Mouse (Mus musculus) cerebellum, postnatal 25 days (tissue): Measurements from ENCODE around the gene Gm10112.
A peak's percentile ranks its signal among the peaks of the same experiment; 100 is the strongest.

ENCODE experiments used
- DNase-seq, 2 experiments: peaks; one replicate each; pipeline ENCODE4 v3.0.0; 2021; ENCODE audit warnings: mixed read lengths in 2 of 2

Gene Gm10112

DNA sequence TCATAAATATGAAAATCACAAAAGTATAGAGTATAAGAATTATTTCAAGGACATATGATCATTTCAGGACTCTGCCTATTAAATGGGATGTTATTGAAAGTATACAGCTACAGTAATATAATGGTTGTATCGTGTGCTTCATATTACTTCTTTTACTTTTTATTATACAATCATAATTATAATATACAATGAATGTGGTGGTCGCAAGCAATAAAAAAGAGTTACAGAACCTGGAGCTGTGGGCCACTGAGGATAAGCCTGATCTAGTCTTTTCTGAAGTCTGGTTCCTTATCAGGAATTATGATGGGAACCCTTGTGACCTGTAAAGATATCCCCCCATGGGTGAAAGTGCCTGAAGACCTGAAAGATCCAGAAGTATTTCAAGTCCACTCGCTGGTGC, at the start of gene Gm10112:
Gene Gm10112 (plus strand): TSS at position 301 of the 400 bp plus-strand sequence.
- DNase-seq = no peak

DNA sequence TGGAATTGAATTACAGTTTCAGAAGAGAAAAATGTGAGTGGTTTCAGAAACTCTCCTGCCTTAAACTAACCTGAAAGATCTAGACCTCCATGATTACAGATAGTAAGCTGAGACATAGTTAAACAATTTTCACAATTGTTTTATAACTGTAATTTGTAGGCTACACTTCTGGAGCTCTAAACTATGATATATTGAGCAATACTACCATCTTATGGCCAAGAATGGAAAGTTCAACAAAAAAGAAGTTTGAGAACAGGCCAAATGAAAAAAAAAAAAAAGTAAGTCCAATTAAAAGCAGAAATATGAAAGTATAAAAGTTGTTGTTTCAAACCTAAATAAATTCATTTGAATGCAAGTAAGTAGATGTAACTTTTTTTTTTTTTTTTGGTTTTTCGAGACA, 21.4 kb downstream of the Gm10112 start:
- DNase-seq = no peak

DNA sequence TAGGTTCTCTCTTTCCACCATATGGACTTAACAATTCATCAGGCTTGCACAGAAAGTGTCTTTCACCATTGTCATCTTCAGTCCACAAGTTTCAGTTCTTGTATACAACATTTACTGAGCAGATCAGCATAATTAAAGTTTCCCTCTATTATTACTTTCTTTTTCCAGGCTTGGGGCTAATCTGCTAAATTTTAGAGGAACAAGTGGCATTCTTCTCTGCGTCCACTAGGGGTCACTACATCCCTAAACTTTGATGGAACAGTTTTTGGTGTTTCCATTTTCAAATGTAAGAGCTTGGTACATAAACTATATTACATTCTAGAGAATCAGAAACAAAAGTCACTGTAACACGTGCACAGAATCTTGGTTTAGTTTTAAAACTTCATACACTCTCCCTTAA, 28.2 kb downstream of the Gm10112 start:
- no peak for DNase-seq

GRCm38 (mm10) chrX:111210225-111210624, 42.1 kb downstream of the Gm10112 start:
- peak; percentile 17 to 50 for DNase-seq
